Mouse (Mus musculus): Measurements from ENCODE around the gene Ajm1. TPM values are rescaled to one million over a fixed set of nuclear protein-coding genes. Genes with fewer than 3 reads are reported as not detected.

The Ajm1 gene
- polyA plus RNA-seq, 1 experiment: 114 TPM

DNA sequence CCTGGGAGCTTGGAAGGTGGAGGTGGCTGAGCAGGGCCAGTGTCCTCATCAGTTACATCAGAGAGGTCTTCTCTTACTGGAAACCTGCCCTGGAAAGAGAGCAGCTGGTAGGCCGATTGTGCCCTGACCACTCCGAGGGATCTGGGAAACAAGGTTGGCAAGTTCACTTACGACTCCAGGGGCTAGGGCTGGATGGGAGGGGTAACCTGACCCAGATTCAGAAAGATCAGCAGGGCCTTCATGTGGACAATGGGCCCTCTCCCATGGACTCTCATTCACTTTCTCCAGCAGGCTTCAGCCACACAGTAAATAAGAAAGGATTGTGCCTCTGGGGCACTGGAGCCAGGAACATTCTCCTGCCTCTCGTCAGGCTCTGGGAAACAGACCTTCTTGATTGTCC lies 3.3 kb upstream of the Ajm1 start:
- DNase-seq (ENCODE audit: extremely low spot score in 1 of 2, low spot score in 1 of 2): peak in 1 of 2 experiments; percentile 26

- no peak for DNase-seq (ENCODE audit: extremely low spot score in 1 of 2, low spot score in 1 of 2)
These were observed 2.6 kb upstream of the Ajm1 start for GRCm38 (mm10) chr2:25584152-25584551.

- no peak for DNase-seq (ENCODE audit: extremely low spot score in 1 of 2, low spot score in 1 of 2)
These were observed 2.0 kb upstream of the Ajm1 start for GRCm38 (mm10) chr2:25583571-25583970.

- DNase-seq (ENCODE audit: extremely low spot score in 1 of 2, low spot score in 1 of 2): no peak
These were observed 1.5 kb upstream of the Ajm1 start for GRCm38 (mm10) chr2:25583120-25583481.

DNA sequence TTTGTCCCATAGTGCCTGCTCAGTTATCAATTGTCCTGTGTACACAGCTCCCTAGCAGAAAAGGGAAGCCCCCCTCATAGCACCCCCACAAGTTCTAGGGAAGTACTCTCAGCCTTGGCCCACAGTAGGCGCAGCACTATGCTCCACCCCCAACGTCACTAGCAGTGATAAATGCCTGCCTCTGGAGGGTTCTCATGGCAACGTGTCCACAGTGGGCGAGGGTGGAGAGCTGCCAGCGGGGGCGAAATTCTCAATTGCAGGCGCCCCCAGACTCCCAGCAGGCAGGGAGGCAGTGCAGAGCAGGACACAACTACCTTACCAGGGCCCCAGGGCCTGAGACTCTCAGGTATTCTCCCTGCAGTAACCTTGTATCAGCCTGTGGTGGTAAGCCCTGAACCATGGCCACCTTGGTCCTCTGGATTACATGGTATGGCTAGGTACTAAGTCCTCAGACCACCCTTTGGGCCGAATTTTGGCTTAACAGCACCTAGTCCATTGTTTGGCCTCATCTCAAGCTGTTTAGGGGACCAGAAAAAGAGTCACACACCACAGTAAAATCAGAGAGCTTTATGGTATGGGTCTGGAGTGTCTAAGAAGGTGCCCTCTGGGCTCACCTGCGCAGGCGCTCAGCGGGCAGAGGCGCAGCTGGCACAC lies 1.0 kb upstream of the Ajm1 start:
- DNase-seq (ENCODE audit: extremely low spot score in 1 of 2, low spot score in 1 of 2): peak; percentile 84 to 93

DNA sequence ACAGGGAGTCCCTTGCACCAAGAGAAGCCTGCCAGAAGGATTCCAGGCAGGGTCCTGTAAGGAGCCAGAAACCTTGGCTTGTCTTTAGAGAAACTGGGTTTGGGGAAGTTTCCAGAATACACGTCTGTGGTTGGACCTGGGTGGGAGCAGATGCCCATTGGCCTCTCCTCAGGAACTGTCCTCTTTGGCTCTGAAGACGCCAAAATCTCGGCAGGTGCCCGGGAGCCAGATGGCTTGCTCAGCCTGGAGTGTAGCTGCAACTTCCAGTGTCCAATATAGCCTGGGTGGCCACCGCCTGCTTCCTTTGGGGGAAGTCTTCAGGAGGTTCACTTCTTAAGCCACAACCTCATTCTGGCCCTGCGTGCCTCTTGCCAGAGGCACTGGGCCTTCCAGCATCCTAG lies 344 bp upstream of the Ajm1 start:
- DNase-seq (ENCODE audit: extremely low spot score in 1 of 2, low spot score in 1 of 2): no peak

- DNase-seq (ENCODE audit: extremely low spot score in 1 of 2, low spot score in 1 of 2): peak in 1 of 2 experiments; percentile 55
These were observed 896 bp downstream of the Ajm1 start for GRCm38 (mm10) chr2:25580621-25581101.

DNA sequence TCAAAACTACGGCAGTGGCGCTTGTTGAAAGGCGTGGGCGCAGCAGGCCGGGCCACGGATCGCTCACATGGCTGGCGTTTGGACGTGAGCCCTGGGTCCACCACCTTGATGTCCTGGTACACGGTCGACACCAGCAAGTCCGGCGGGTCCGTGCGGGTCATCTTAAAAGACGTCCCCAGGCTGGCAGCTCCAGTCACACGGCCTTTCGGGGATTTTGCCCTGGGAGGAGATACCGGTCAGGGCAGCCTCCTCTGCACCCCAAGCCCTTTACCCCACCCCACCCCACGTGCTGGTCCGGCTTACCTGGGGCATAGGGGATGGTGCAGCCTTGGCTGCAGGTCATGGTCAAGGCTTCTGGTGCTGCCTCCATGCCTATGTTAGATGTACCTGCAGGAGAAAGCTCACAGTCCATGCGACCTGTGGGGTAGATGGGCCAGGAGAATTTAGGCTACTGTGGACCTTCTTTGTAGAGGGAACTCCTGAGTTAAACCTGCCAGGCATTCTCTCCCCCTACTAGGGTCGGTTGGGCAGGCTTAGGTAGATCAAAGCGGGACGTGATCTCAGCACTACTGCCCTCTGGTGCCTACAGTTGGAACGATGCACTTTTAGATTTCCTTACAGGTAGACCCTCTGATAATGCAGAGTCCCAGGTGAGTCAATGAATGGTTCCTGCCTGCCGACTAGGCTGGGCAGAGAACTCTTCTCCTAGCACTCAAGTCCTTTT lies 1.7 kb downstream of the Ajm1 start:
- peak in 1 of 2 experiments; percentile 83 for DNase-seq (ENCODE audit: extremely low spot score in 1 of 2, low spot score in 1 of 2)

- no peak for DNase-seq (ENCODE audit: extremely low spot score in 1 of 2, low spot score in 1 of 2)
These were observed 2.5 kb downstream of the Ajm1 start for GRCm38 (mm10) chr2:25578796-25579736.

DNA sequence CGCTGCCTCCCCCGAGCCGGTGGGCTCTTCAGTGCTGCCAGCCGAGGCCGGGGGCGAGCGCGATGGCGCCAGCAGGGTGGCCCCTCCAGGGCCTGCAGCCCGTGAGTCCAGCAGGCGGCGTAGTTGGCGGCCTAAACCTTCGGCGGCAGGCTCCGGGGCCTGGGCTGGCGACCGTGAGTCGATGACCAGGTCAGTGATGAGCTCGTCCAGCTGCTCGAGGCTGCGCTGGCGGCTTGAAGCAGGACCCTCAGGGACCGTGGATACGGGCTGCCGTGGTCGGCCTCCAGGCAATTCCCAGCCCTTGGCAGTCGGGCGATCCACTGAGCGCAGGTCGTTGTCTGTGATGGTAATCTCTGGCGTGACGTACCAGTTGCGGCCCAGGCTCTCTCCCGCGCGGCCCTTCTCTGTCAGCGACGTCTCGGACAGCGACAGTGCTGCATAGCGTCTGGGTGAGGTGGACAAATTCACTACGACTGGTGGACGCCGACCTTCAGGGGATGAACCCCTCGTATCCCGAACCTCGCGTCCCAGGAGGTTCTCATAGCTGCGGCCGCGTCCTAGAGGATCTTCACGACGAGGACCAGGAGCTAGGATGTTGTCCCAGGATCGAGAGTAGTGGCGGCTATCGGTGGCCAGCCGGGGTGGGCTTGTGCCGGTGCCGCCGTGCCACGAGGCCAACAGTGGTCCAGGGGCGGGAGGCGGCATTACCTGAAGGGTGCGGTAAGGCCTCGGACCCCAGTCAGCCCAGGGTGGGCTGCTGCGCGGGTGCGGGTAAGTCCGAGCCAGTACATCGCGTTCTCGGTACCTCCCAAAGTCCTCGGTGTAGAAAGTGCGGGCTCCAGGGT lies 3.4 kb downstream of the Ajm1 start:
- DNase-seq (ENCODE audit: extremely low spot score in 1 of 2, low spot score in 1 of 2): no peak

- no peak for DNase-seq (ENCODE audit: extremely low spot score in 1 of 2, low spot score in 1 of 2)
These were observed 4.3 kb downstream of the Ajm1 start for GRCm38 (mm10) chr2:25576965-25577891.

GRCm38 (mm10) chr2:25576028-25576850 lies 5.3 kb downstream of the Ajm1 start:
- peak in 1 of 2 experiments; percentile 74 for DNase-seq (ENCODE audit: extremely low spot score in 1 of 2, low spot score in 1 of 2)

- no peak for DNase-seq (ENCODE audit: extremely low spot score in 1 of 2, low spot score in 1 of 2)
These were observed 6.0 kb downstream of the Ajm1 start for GRCm38 (mm10) chr2:25575432-25576027.

GRCm38 (mm10) chr2:25574579-25575431 lies 6.8 kb downstream of the Ajm1 start, which contains the start of the genes Mamdc4 and Phpt1:
TSS of gene Mamdc4 (minus strand) at chr2:25574845.
TSS of gene Phpt1 (minus strand) at chr2:25575224.
- peak; percentile 96 to 97 for DNase-seq (ENCODE audit: extremely low spot score in 1 of 2, low spot score in 1 of 2)

- DNase-seq (ENCODE audit: extremely low spot score in 1 of 2, low spot score in 1 of 2): no peak
These were observed 7.4 kb downstream of the Ajm1 start for GRCm38 (mm10) chr2:25574136-25574535.

GRCm38 (mm10) chr2:25573068-25573467 lies 8.5 kb downstream of the Ajm1 start:
- no peak for DNase-seq (ENCODE audit: extremely low spot score in 1 of 2, low spot score in 1 of 2)

DNA sequence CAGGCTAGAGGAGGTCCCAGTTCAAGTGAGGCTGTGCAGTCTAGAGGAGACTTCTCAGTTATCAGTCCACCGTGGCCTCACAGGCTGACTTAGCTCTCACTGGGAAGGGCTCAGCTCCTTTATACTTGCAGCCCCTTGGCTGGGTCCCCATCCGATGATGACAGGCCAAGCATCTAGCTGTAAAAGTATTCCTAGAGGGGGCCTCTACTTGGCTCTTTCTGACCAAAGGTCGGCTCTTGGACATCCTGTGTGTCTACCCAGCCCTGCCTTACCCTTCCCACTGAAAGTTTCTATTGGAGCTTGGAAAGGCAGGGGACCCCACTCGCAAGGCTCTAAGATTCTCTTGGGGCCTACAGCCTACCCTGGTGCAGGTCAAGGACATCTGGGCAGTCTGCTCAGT lies 10.3 kb downstream of the Ajm1 start:
- DNase-seq (ENCODE audit: extremely low spot score in 1 of 2, low spot score in 1 of 2): no peak

Measured in frontal cortex, adult 2 months (tissue).